Mouse (Mus musculus) intestine, embryonic 14.5 days (tissue): ENCODE data around the gene Mier3. TPM values are rescaled to one million over a fixed set of nuclear protein-coding genes. Genes with fewer than 3 reads are reported as not detected.
"Not testable (repeated sequence)": the region's sequence is repeated elsewhere in the genome, so short reads cannot be mapped to it uniquely, and the experiment has no call there.

Experiments
- ATAC-seq: fragments of 200-750 bp; cut with Nextera tagmentation; replicated peaks from 2 replicates; pipeline ENCODE4 v1.8.0; 2017; ENCODE audit warnings: low read depth, moderate number of reproducible peaks, moderate TSS enrichment, moderate library complexity; ENCODE audit not compliant: low FRiP score, low TSS enrichment
- DNase-seq: peaks from one replicate; pipeline ENCODE4 v3.0.0-alpha.2; 2018; ENCODE audit warnings: low spot score
- H3K27ac ChIP-seq: fragments of 300-500 bp; sonication (generic); 2 replicates; pipeline ENCODE4 v1.5.1; 2014; ENCODE audit warnings: low read depth, mild to moderate bottlenecking, control low read depth
- H3K27me3 ChIP-seq: fragments of 300-500 bp; sonication (generic); replicated peaks from 2 replicates; pipeline ENCODE4 v1.6.1; 2014; ENCODE audit warnings: low read length, control low read depth; ENCODE audit not compliant: control insufficient read depth, insufficient read depth
- H3K36me3 ChIP-seq: fragments of 300-500 bp; sonication (generic); 2 replicates; pipeline ENCODE4 v1.6.1; 2014; ENCODE audit warnings: low read length, control low read depth; ENCODE audit not compliant: control insufficient read depth, insufficient read depth
- H3K4me1 ChIP-seq: fragments of 300-500 bp; sonication (generic); replicated peaks from 2 replicates; pipeline ENCODE4 v1.6.1; 2014; ENCODE audit warnings: low read length, control low read depth, mixed read lengths; ENCODE audit not compliant: control insufficient read depth, insufficient read depth
- H3K4me2 ChIP-seq: fragments of 300-500 bp; sonication (generic); 2 replicates; pipeline ENCODE4 v1.6.1; 2014; ENCODE audit warnings: low read length
- H3K4me3 ChIP-seq: fragments of 300-500 bp; sonication (generic); 2 replicates; pipeline ENCODE4 v1.5.1; 2014; ENCODE audit warnings: low read depth, low read length, control low read depth, mixed read lengths
- H3K9ac ChIP-seq: fragments of 300-500 bp; sonication (generic); 2 replicates; pipeline ENCODE4 v1.6.1; 2014; ENCODE audit warnings: mild to moderate bottlenecking, low read length
- H3K9me3 ChIP-seq: fragments of 300-500 bp; sonication (generic); 2 replicates; pipeline ENCODE4 v1.6.1; 2016; ENCODE audit warnings: low read length, control low read depth; ENCODE audit not compliant: control insufficient read depth
- WGBS: fragments of 180-500 bp; shearing (Covaris S2); extraction: QIAGEN DNeasy Blood & Tissue Kit; methylation state at CpG from one replicate; pipeline ENCODE4 v1.1.7; 2014; 5-methylcytosine and 5-hydroxymethylcytosine counted together
- polyA plus RNA-seq: library from polyadenylated mRNA; unstranded; fragments of >200 nt; fragmentation: Nextera tagmentation; extraction: Ambion mirVana; gene quantifications from 2 replicates; pipeline ENCODE4 v1.2.1, GENCODE M21; 2014

Mier3 gene
- polyA plus RNA-seq, 1 experiment from 2014 or later: 22.5 TPM

DNA sequence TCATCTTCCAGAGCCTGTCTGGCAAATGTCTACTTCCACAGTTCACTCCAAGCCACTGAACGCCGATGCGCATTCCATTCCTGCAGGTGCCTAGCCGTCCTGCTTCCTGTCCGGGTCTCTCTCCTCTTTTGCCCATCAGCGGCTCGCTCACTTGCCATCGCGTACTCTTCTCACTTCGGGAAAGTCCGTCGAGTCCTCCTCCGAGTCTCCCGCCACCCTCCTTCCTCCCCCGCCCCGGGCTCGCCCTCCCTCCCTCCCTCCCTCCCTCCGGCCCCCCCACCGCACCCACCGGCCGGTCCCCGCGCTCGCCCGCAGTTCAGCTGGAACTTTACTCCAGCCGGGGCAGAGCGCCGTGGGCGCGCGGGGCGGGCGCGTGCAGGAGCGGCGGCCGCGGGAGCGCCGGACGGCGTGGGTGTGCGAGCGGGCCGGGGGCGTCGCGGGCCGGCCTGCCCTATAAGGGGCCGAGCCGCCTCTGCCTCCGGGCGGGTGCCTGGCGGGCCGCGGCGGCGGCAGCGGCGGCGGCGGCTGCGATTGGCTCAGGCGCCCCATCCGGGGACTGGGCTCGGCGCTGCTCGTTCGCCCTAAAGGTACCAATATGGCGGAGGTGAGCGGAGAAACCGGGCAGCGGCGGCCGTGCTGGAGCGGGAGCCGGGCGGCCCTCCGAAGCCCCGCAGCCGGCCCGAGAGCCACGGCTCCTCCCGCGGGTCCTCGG, 5.1 kb downstream of the Mier3 start:
- Histone ChIP-seq H3K27ac (peak overlapping the region; percentile 94), H3K4me1 (peaks cover 3% of the 10 kb centered on the region)
- ATAC-seq: peak; percentile 94

DNA sequence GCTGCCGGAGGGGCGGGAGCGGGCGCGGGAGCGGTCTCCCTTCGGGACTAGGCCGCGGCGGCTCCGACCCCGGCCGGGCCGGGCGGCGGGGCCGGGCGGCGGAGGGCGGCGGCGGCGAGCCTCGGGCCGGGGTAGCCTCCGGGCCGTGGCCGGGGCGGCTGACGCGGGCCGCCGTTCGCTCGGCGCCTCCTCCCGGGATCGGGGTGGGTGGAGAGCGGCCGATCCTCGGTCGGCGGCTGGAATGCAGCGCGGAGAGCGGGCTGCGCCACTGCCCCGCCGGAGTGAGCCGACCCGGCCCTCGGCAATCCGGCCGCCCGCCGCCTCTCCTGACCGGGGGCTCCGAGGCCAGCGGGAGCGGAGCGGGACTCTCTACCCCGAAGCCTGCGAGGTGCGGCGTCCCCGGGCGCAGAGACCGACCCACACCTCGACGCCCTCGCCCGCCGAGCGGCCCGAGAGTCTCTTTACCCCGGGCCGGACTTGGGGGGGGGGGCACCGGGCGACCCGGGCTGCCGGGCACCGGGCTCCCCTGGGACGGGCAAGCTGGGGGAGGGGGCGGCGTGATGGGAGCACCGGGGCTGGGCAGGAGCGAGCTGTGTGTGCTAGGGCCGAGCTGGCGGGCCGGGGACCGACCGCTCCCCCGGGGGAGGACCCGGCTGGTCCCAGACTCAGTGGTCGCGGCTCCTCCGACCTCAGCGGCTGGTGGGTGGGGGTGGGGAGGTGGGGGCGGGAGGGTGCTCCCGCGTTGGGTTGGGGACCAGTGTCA, 5.9 kb downstream of the Mier3 start:
- Histone ChIP-seq H3K9me3 (no peaks in the 10 kb centered on the region), H3K4me2 (peak overlapping the region; percentile 68), H3K9ac (peak overlapping the region; percentile 96), H3K27me3 (no peaks in the 10 kb centered on the region), H3K36me3 (peaks cover 7% of the 10 kb centered on the region), H3K4me3 (peak overlapping the region; percentile 86), H3K27ac (peak overlapping the region; percentile 94), H3K4me1 (peaks cover 3% of the 10 kb centered on the region)
- DNase-seq (peak; percentile 80), ATAC-seq (peak; percentile 56)
- under 1% methylated on average over 81 of the region's 101 CpGs for WGBS

More for the DNA sequence above, 5.1 kb downstream of the Mier3 start:
- WGBS: under 1% methylated on average over 58 of the region's 86 CpGs
- no peaks in the 10 kb centered on the region; the same call in 1 of the 2 replicates for H3K36me3 ChIP-seq
- H3K9ac ChIP-seq: peak overlapping the region; percentile 96
- DNase-seq: peak; percentile 86
- H3K9me3 ChIP-seq: no peaks in the 10 kb centered on the region
- H3K27me3 ChIP-seq: no peaks in the 10 kb centered on the region
- H3K4me3 ChIP-seq: peak overlapping the region; percentile 86
- peak overlapping the region; percentile 56 for H3K4me2 ChIP-seq

DNA sequence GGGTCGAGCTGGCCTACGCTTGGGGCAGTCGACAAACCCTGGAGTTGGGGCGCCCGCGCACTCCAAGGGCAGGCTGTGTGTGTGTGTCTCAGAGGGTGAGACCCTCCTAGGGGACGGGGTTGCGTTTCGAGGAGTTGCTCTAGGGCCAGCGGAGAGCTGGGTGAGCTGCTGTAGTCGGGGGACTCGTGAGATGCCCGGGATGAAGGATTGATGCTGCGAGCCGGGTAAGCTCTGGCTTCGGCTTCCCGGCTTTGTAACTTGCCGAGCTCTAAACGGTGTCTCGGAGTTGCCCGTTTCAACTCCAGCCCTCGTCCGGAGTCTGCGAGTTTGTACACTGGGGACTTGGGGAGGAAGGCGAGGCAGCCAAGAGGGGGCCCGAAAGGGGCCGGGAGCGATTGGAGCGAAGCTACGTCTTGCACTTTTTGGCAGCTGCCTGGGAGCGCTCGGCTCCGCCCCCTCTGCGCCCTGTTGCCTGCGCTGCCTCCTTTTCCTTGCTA, 6.6 kb downstream of the Mier3 start:
- Histone ChIP-seq H3K36me3 (peaks cover 13% of the 10 kb centered on the region), H3K9ac (peak overlapping the region; percentile 96), H3K9me3 (no peaks in the 10 kb centered on the region), H3K27ac (peak overlapping the region; percentile 94), H3K4me3 (peak overlapping the region; percentile 86), H3K4me2 (peak overlapping the region; percentile 68), H3K4me1 (peaks cover 3% of the 10 kb centered on the region), H3K27me3 (no peaks in the 10 kb centered on the region)
- ATAC-seq: peak; percentile 65
- under 1% methylated on average over 35 of the region's 35 CpGs for WGBS
- DNase-seq: peak; percentile 90

DNA sequence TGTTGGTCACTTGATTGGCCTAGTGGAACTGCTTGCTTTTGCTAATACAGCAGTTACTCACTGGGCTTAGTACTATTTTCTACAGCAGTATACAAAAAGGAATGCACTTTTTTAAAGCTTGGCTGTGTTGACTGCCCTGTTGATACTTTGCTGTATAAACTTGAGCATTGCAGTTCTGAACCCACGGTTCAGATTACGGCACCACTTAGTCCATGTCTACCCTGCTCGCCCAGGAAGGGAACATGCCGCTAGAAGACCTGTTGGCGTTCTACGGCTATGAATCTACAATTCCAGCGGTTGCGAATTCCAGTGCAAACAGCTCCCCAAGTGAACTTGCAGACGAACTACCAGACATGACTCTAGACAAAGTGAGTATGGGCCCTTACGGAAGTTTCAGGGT, 22.6 kb downstream of the Mier3 start:
- no peaks in the 10 kb centered on the region for H3K9me3 ChIP-seq
- ATAC-seq: no peak
- H3K27me3 ChIP-seq: no peaks in the 10 kb centered on the region
- H3K9ac ChIP-seq: no peak overlapping the region
- no peak overlapping the region for H3K4me3 ChIP-seq
- no peaks in the 10 kb centered on the region for H3K4me1 ChIP-seq
- no peak for DNase-seq
- 95% methylated on average over 10 of the region's 10 CpGs for WGBS
- H3K4me2 ChIP-seq: no peak overlapping the region
- H3K36me3 ChIP-seq: peaks cover 74% of the 10 kb centered on the region
- no peak overlapping the region for H3K27ac ChIP-seq

DNA sequence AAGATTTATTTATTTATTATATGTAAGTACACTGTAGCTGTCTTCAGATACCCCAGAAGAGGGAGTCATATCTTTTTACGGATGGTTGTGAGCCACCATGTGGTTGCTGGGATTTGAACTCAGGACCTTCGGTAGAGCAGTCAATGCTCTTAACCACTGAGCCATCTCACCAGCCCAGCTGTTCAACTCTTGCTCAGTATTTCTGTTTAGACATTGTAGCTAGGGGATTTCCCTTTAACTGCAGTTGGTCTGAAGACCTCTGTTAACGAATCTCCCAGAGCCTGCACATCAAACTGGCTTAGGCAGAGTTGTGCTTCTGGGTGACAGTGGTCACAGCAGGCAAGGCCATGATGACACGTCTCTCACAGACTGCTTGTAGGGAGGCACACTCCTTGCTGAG, 23.2 kb downstream of the Mier3 start:
- H3K36me3 ChIP-seq: peaks cover 79% of the 10 kb centered on the region
- not testable (repeated sequence) for H3K4me2 ChIP-seq, DNase-seq, H3K9ac ChIP-seq, H3K27ac ChIP-seq, H3K9me3 ChIP-seq, H3K4me1 ChIP-seq, H3K27me3 ChIP-seq, ATAC-seq, H3K4me3 ChIP-seq
- 87% methylated on average over 4 of the region's 4 CpGs for WGBS

DNA sequence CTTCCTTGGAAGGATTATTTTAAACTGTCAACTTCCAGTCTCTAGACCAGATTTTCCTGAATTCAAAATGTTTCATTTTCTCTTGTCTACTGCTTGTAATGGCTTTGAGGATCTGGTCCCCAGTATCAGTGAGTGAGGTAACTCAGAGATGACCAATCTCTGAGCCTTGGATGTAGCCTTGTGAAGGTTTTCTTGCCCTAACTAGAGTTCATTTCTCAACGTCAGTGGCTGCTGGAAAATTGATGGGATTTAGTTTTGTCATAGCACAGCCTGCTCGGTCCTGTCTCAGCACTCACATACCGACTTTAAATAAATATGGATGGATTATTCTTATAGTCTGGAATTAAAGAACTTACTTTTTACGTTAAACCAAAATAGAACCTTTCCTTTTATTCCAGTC, 29.8 kb downstream of the Mier3 start:
- WGBS: 90% methylated on average over 4 of the region's 4 CpGs
- no peak for DNase-seq
- Histone ChIP-seq H3K36me3 (peaks cover 97% of the 10 kb centered on the region), H3K27me3 (no peaks in the 10 kb centered on the region), H3K4me2 (no peak overlapping the region), H3K4me1 (no peaks in the 10 kb centered on the region), H3K9ac (no peak overlapping the region), H3K4me3 (no peak overlapping the region), H3K9me3 (no peaks in the 10 kb centered on the region), H3K27ac (no peak overlapping the region)
- ATAC-seq: no peak

DNA sequence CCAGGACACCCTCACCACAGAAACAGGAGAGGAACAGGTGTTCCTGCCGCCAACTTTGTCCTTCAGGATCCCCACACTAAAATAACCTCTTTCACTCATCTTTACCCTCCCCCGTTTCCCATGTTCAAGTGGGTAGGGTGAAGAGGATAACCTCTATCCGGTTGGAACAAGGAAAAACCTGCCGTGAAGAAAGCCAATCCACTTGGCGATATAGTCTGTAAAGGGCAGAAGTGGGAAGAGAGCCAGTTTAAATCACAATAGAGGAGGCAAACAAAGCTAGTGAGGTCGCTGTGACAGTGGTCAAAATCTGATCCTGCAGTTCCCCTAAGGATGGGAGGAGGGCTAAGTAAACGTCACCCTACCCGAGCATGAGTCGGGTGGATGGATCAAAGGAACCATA, 38.9 kb downstream of the Mier3 start:
- no peak overlapping the region for H3K4me2 ChIP-seq
- ATAC-seq: no peak
- 69% methylated on average over 9 of the region's 9 CpGs for WGBS
- no peak for DNase-seq
- H3K4me1 ChIP-seq: no peaks in the 10 kb centered on the region
- H3K9ac ChIP-seq: no peak overlapping the region
- H3K36me3 ChIP-seq: peaks cover 38% of the 10 kb centered on the region
- H3K27ac ChIP-seq: no peak overlapping the region
- no peaks in the 10 kb centered on the region for H3K27me3 ChIP-seq
- H3K9me3 ChIP-seq: no peaks in the 10 kb centered on the region
- H3K4me3 ChIP-seq: no peak overlapping the region

DNA sequence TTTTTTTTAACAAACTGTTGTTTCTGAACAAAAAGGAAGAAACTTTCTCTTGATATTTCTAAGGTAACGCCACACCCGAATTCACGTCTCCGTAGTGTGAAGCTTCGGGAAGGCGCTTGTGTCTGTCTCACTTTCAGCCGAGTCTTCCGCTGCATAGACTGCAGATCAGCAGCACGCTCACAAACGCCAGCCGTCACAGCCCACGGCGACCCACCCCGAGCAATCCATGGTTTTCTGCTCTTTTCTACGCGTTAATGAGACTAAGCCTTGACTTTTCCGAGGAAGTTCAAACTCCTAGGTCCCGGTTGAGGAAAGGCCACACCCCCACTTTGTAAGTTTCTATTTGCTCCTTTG, 44.0 kb downstream of the Mier3 start:
- H3K4me1 ChIP-seq: no peaks in the 10 kb centered on the region; the same call in 1 of the 2 replicates
- DNase-seq (no peak), ATAC-seq (no peak)
- H3K27me3 ChIP-seq: no peaks in the 10 kb centered on the region
- H3K9ac ChIP-seq: peak overlapping the region; percentile 39
- H3K27ac ChIP-seq: peak overlapping the region; percentile 60
- H3K4me2 ChIP-seq: peak overlapping the region; percentile 62
- peak overlapping the region; percentile 61 for H3K4me3 ChIP-seq
- WGBS: under 1% methylated on average over 18 of the region's 18 CpGs
- peaks cover 8% of the 10 kb centered on the region for H3K9me3 ChIP-seq
- H3K36me3 ChIP-seq: no peaks in the 10 kb centered on the region
